Mouse (Mus musculus): Measurements from ENCODE around the gene Vmn1r11.

Vmn1r11 gene

DNA sequence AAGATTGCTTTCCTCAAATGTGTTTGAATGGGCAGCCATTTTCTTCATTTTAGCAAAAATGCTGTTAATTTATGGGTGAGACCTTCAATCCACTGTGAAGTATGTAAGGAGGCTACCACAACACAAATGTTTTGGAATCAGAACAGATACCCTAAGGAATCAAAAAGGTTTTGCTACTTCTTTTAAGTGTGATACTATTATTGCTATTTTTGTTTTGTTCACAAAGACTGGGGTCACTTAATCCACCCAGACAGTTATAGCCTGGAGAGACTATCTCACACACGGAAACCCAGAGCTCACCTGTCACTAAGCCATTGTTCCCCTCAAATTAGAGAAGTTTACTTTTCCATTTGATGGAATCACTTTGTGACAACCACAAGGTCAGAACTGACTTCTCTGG is at the start of gene Vmn1r11:
TSS of gene Vmn1r11 (plus strand) at position 301 of the 400 bp plus-strand sequence.
- no peak for DNase-seq (ENCODE audit: low read depth)

DNA sequence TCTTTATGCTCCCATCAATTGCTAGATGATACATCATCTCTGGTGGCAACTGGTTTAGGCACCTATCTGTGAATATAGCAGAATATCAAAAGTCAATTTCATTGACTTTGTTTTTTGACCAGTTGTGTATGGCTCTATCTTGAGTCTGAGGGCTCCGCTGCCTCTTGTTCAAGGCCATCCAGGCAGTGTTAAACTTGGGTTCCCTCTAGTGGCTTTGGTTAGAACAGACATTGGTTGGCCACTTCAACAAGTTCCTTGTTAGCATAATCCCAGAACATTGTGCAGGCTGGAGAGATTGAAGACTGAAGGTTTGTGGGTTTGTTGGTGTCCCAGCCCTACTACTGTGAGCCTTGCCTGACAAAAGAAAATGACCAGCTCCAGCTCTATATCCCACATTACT is 26.9 kb upstream of the Vmn1r11 start:
- peak; percentile 44 for DNase-seq (ENCODE audit: low read depth)

DNA sequence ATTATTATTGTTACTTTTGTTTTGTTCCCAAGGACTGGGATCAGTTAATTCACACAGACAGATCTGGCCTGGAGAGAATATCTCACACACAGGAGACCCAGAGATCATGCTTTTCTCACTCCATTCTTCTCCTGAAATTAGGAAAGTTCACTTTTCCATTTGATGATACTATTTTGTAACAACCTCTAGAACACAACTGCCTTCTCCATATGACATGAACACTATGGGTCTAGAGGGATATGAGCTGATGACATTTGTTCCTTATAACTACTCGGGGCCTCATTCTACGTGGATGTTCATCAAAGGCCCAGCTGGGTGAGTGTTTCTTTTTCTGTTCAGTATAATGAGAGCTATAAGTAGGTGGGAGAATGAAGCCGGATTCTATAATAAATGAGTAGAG is 24.1 kb upstream of the Vmn1r11 start, which contains the start of gene Vmn1r10:
TSS of gene Vmn1r10 (plus strand) at position 301 of the 400 bp plus-strand sequence.
- DNase-seq (ENCODE audit: low read depth), result no peak

DNA sequence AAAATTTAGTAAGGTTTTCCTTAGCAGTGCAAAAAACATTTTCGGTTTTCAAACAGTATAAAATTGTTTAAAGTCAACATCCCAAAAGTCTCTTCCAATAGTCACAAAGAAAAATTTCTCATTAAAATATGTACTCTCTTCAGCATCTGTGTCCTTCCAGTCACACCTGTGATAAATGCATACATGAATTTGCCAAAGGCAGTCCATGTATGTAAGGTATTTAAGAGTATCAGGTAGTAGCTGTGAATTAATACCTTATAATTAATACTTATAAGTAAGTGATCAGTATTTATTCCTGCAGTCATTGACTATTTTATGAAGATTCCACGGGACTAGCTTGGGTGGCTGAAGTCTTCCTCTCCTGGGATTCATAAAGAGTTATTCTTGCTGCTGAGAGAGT is 23.4 kb downstream of the Vmn1r11 start, which contains the start of gene Vmn1r12:
TSS of gene Vmn1r12 (plus strand) at position 301 of the 400 bp plus-strand sequence.
- DNase-seq (ENCODE audit: low read depth), result no peak

All from NIH3T3 (cell line).